Mouse (Mus musculus) heart, postnatal 0 days (tissue): Measurements from ENCODE around the gene Entpd3. TPM values are rescaled to one million over a fixed set of nuclear protein-coding genes. Genes with fewer than 3 reads are reported as not detected.

Source experiments
- ATAC-seq: fragments of 200-750 bp; cut with Nextera tagmentation; 2 replicates; pipeline ENCODE4 v1.8.0; 2017; ENCODE audit warnings: low read depth, moderate number of reproducible peaks, moderate library complexity; ENCODE audit not compliant: insufficient read depth
- DNase-seq: peaks from one replicate; pipeline ENCODE4 v3.0.0-alpha.2; 2016; ENCODE audit warnings: low spot score
- H3K27ac ChIP-seq: fragments of 300-500 bp; sonication (generic); 2 replicates; pipeline ENCODE4 v1.5.1; 2014; ENCODE audit warnings: low read depth, mild to moderate bottlenecking
- H3K27me3 ChIP-seq: fragments of 300-500 bp; sonication (generic); 2 replicates; pipeline ENCODE4 v1.6.1; 2014; ENCODE audit warnings: low read length, mixed read lengths; ENCODE audit not compliant: control insufficient read depth, insufficient read depth
- H3K36me3 ChIP-seq: fragments of 300-500 bp; sonication (generic); replicated peaks from 2 replicates; pipeline ENCODE4 v1.6.1; 2014; ENCODE audit warnings: low read length, mixed read lengths; ENCODE audit not compliant: control insufficient read depth, insufficient read depth
- H3K4me1 ChIP-seq: fragments of 300-500 bp; sonication (generic); 2 replicates; pipeline ENCODE4 v1.6.1; 2014; ENCODE audit warnings: antibody characterized with exemption; ENCODE audit not compliant: control insufficient read depth, insufficient read depth
- H3K4me2 ChIP-seq: fragments of 300-500 bp; sonication (generic); 2 replicates; pipeline ENCODE4 v1.6.1; 2014; ENCODE audit warnings: low read depth, mild to moderate bottlenecking, low read length, moderate library complexity
- H3K4me3 ChIP-seq: fragments of 300-500 bp; sonication (generic); 2 replicates; pipeline ENCODE4 v1.5.1; 2014; ENCODE audit warnings: low read depth, low read length
- H3K9ac ChIP-seq: fragments of 300-500 bp; sonication (generic); replicated peaks from 2 replicates; pipeline ENCODE4 v1.6.1; 2014; ENCODE audit warnings: low read depth, low read length, mixed read lengths
- H3K9me3 ChIP-seq: fragments of 300-500 bp; sonication (generic); replicated peaks from 2 replicates; pipeline ENCODE4 v1.6.1; 2016; ENCODE audit warnings: low read length; ENCODE audit not compliant: control insufficient read depth
- CTCF ChIP-seq: IDR thresholded peaks from 2 replicates; pipeline ENCODE4 v1.5.1; 2016; ENCODE audit warnings: antibody characterized with exemption, control low read depth, low read depth
- EP300 ChIP-seq: IDR thresholded peaks from 2 replicates; pipeline ENCODE4 v1.6.1; 2016; ENCODE audit warnings: antibody characterized with exemption, low read depth
- WGBS: fragments of 180-500 bp; shearing (Covaris S2); extraction: QIAGEN DNeasy Blood & Tissue Kit; methylation state at CpG from one replicate; pipeline ENCODE4 v1.1.7; 2014; 5-methylcytosine and 5-hydroxymethylcytosine counted together
- polyA plus RNA-seq: library from polyadenylated mRNA; unstranded; fragments of >200 nt; fragmentation: Nextera tagmentation; extraction: Ambion mirVana; gene quantifications from 2 replicates; pipeline ENCODE4 v1.2.1, GENCODE M21; 2015
- total RNA-seq: library from RNA; depleted of rRNA; stranded (reverse); fragments of >200 nt; gene quantifications from 2 replicates; pipeline ENCODE4 v1.2.3, GENCODE M21; 2014; ENCODE audit warnings: low replicate concordance; rRNA removed

Gene Entpd3
- total and polyA plus RNA-seq, 2 experiments from 2014 or later = 2.8 TPM; not detected in 1

DNA sequence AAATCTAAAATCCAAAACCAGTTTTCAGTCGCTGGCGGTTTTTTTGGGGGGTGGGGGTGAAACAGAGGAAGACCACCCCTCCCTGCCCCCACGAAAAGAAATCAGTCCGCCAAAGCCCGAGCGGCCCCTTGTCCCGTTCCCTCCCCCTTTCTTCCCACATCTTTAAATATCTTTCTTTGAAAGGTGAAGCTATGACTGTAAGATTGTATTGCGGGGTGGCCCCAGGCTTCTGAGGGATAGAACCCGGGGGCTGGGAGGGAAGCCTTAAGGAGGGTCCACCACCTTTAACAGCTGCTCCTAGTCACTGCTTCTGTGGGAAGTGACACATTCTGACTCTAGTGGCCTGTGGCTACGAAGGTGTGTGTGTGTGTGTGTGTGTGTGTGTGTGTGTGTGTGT is 63.9 kb downstream of the Entpd3 start:
- no peak overlapping the region for H3K4me3 ChIP-seq
- ATAC-seq (no peak), DNase-seq (no peak)
- no peak overlapping the region for H3K4me2 ChIP-seq
- WGBS = 42% methylated on average over 10 of the region's 10 CpGs
- H3K27me3 ChIP-seq = no peaks in the 10 kb centered on the region
- peaks cover 13% of the 10 kb centered on the region for H3K9me3 ChIP-seq
- TF ChIP-seq CTCF = no peak
- no peak for TF ChIP-seq EP300
- no peaks in the 10 kb centered on the region for H3K36me3 ChIP-seq
- H3K27ac ChIP-seq = no peak overlapping the region
- no peaks in the 10 kb centered on the region for H3K4me1 ChIP-seq
- H3K9ac ChIP-seq = no peak overlapping the region

DNA sequence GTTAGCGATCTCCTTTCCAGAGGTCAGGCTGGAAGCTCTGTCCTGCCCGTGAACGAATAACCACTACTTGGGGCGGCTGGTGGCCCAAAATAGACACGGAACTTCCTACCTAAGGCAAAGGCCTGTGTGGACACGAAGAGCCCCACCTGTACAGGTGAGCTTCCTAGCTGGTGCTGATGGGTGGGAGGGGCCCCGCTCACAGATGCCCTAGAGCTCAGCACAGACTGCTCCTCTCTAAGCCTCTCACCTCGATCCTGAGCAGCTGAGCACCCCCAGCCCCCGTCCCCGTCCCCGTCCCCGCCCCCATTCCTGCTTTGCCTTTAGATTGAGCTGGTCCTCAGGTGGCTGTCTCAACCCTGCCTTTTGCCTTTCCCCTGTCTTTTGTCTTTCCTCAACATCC is 64.3 kb downstream of the Entpd3 start:
- H3K9ac ChIP-seq = no peak overlapping the region
- H3K4me2 ChIP-seq = no peak overlapping the region
- ATAC-seq (no peak), DNase-seq (no peak)
- 54% methylated on average over 12 of the region's 12 CpGs for WGBS
- H3K36me3 ChIP-seq = no peaks in the 10 kb centered on the region
- H3K4me1 ChIP-seq = no peaks in the 10 kb centered on the region
- no peak overlapping the region for H3K27ac ChIP-seq
- H3K4me3 ChIP-seq = no peak overlapping the region
- H3K27me3 ChIP-seq = no peaks in the 10 kb centered on the region
- TF ChIP-seq CTCF = no peak
- no peak for TF ChIP-seq EP300
- peaks cover 17% of the 10 kb centered on the region for H3K9me3 ChIP-seq

DNA sequence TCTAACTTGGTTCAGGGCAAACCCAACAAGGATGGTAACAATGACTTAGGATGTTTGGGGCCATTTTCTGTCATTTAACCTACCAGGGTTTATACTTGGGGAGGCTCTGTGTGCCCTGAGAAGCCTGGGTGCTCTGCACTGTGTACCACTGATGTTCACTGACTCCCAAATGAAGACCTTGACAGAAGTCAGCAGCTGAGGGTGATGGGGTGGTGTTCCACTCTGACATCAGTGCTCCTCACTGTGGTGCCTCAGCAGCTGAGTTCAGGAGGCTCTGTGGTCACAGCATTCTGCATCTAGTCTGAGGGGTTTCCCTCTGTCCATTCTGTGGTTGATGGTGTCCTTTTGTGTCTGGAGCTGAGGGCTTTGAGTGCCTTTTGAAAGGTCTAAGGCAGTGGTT is 71.4 kb downstream of the Entpd3 start:
- Histone ChIP-seq H3K9ac (no peak overlapping the region), H3K4me3 (no peak overlapping the region), H3K9me3 (peaks cover 17% of the 10 kb centered on the region), H3K4me2 (no peak overlapping the region), H3K36me3 (no peaks in the 10 kb centered on the region), H3K27me3 (no peaks in the 10 kb centered on the region), H3K4me1 (no peaks in the 10 kb centered on the region), H3K27ac (no peak overlapping the region)
- TF ChIP-seq EP300 (no peak), CTCF (no peak)
- DNase-seq (no peak), ATAC-seq (no peak)

DNA sequence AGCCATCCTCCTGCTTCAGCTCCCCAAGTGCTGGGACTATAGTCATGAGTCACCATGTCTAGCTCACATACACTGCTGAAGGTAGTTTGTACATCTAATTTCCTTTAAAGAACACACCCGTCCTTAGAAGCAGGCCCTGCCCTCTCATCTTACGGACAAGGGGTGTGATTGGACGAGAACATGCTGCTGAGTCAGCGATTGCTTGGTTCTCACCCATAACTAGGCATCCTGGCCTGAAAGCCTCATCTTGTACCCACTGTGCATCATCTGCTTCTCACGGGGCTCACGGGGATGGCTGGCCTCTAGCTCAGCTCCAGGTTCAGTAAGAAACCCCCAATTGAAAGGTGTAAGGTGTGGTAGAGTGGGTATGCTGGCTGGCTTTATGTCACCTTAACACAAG is 74.4 kb downstream of the Entpd3 start:
- no peaks in the 10 kb centered on the region for H3K36me3 ChIP-seq
- H3K4me2 ChIP-seq = no peak overlapping the region
- H3K27me3 ChIP-seq = 0 out of 2 replicates have a peak, but pooled peaks cover 3% of the 10 kb centered on the region
- no peaks in the 10 kb centered on the region for H3K9me3 ChIP-seq
- H3K4me1 ChIP-seq = no peaks in the 10 kb centered on the region
- no peak for DNase-seq
- TF ChIP-seq CTCF (no peak), EP300 (no peak)
- no peak overlapping the region for H3K9ac ChIP-seq
- H3K27ac ChIP-seq = no peak overlapping the region
- no peak overlapping the region for H3K4me3 ChIP-seq
- no peak for ATAC-seq
- WGBS = 85% methylated on average over 6 of the region's 6 CpGs

Other genes starting within 250 kb of the Entpd3 start
- gene Myrip, start 238.3 kb upstream of the Entpd3 start, total RNA-seq = 2.0 and 2.6 TPM in 2 replicates
- gene Myrip, start 238.3 kb upstream of the Entpd3 start, polyA plus RNA-seq = 0.30 and 0.34 TPM in 2 replicates
- gene Eif1b, start 47.6 kb upstream of the Entpd3 start, total RNA-seq = 50.9 and 65.9 TPM in 2 replicates
- gene Eif1b, start 47.6 kb upstream of the Entpd3 start, polyA plus RNA-seq = 136 and 137 TPM in 2 replicates
- 146 and 156 TPM in 2 replicates for gene Rpl14, start 31.6 kb downstream of the Entpd3 start, total RNA-seq
- 355 and 400 TPM in 2 replicates for gene Rpl14, start 31.6 kb downstream of the Entpd3 start, polyA plus RNA-seq